Mouse (Mus musculus): Measurements from ENCODE around the gene Rps15. TPM values are rescaled to one million over a fixed set of nuclear protein-coding genes. Genes with fewer than 3 reads are reported as not detected.

Gene Rps15
- polyA plus RNA-seq, 1 experiment, result 3,453 TPM

- no peak for DNase-seq (ENCODE audit: low spot score)
These were observed 23.1 kb downstream of the Rps15 start for GRCm38 (mm10) chr10:80315315-80315714.

- no peak for DNase-seq (ENCODE audit: low spot score)
These were observed 24.1 kb downstream of the Rps15 start for GRCm38 (mm10) chr10:80316359-80316781.

GRCm38 (mm10) chr10:80317011-80317410, 24.8 kb downstream of the Rps15 start:
- no peak for DNase-seq (ENCODE audit: low spot score)

GRCm38 (mm10) chr10:80320340-80320760, 28.1 kb downstream of the Rps15 start, which contains the start of gene 2310011J03Rik:
Gene 2310011J03Rik (minus strand): TSS chr10:80320537.
- peak; percentile 73 for DNase-seq (ENCODE audit: low spot score)

GRCm38 (mm10) chr10:80321014-80321669, 28.9 kb downstream of the Rps15 start:
- no peak for DNase-seq (ENCODE audit: low spot score)

- DNase-seq (ENCODE audit: low spot score), result no peak
These were observed 29.7 kb downstream of the Rps15 start for GRCm38 (mm10) chr10:80321670-80322581.

GRCm38 (mm10) chr10:80322811-80323211, 30.6 kb downstream of the Rps15 start:
- DNase-seq (ENCODE audit: low spot score), result no peak

GRCm38 (mm10) chr10:80323261-80324119, 31.2 kb downstream of the Rps15 start:
- DNase-seq (ENCODE audit: low spot score), result peak; percentile 67

GRCm38 (mm10) chr10:80324120-80325037, 32.1 kb downstream of the Rps15 start:
- no peak for DNase-seq (ENCODE audit: low spot score)

- no peak for DNase-seq (ENCODE audit: low spot score)
These were observed 32.8 kb downstream of the Rps15 start for GRCm38 (mm10) chr10:80325045-80325444.

- DNase-seq (ENCODE audit: low spot score), result peak; percentile 90
These were observed 37.2 kb downstream of the Rps15 start, which contains the start of the genes Pcsk4 and Reep6 for GRCm38 (mm10) chr10:80329273-80330081. Gene Pcsk4 (minus strand): TSS chr10:80329498. Gene Reep6 (plus strand): TSS chr10:80329953.

GRCm38 (mm10) chr10:80330084-80330483, 37.8 kb downstream of the Rps15 start:
- no peak for DNase-seq (ENCODE audit: low spot score)

- DNase-seq (ENCODE audit: low spot score), result no peak
These were observed 38.6 kb downstream of the Rps15 start for GRCm38 (mm10) chr10:80330888-80331287.

GRCm38 (mm10) chr10:80331636-80332524, 39.6 kb downstream of the Rps15 start:
- DNase-seq (ENCODE audit: low spot score), result no peak

GRCm38 (mm10) chr10:80332525-80332989, 40.3 kb downstream of the Rps15 start:
- no peak for DNase-seq (ENCODE audit: low spot score)

GRCm38 (mm10) chr10:80336263-80336662, 44.0 kb downstream of the Rps15 start:
- DNase-seq (ENCODE audit: low spot score), result no peak

GRCm38 (mm10) chr10:80339941-80340750, 47.9 kb downstream of the Rps15 start:
- DNase-seq (ENCODE audit: low spot score), result peak; percentile 85

- DNase-seq (ENCODE audit: low spot score), result no peak
These were observed 48.8 kb downstream of the Rps15 start for GRCm38 (mm10) chr10:80341026-80341425.
